Mouse (Mus musculus) c-Kit-negative CD71-positive TER-119-positive erythroid progenitor cells, embryonic 14.5 days (primary cell): ENCODE results near the gene 4930519G04Rik.
"Not testable (repeated sequence)": the region's sequence is repeated elsewhere in the genome, so short reads cannot be mapped to it uniquely, and the experiment has no call there.

Experiments used
- DNase-seq: peaks from one replicate; pipeline ENCODE4 v3.0.0-alpha.2; 2013; ENCODE audit warnings: low read depth, low spot score

4930519G04Rik gene

DNA sequence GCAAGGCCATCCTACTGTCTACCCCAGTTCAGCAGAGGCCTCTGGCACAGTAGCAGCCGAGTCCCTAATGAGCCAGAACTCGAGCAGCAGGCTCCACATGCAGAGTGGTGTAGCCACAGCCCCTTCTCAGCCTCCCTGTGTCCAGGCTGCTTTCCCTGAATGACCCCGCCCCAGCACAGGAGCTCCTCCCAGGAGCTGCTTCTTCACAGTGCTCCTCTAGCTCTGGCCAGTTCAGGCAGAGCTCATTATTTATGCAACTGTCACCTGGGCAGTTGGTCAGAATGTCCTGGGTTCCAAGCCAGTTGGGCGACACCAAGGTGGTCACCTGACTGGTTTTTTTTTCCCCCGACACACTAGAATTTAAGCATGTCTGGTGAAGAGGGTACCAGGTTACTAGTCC is at the start of gene 4930519G04Rik:
Gene 4930519G04Rik, plus strand, starts transcription at position 301 of the 400 bp plus-strand sequence.
- not testable (repeated sequence) for DNase-seq

GRCm38 (mm10) chr5:114804335-114804734 is 49.1 kb upstream of the 4930519G04Rik start:
- no peak for DNase-seq

DNA sequence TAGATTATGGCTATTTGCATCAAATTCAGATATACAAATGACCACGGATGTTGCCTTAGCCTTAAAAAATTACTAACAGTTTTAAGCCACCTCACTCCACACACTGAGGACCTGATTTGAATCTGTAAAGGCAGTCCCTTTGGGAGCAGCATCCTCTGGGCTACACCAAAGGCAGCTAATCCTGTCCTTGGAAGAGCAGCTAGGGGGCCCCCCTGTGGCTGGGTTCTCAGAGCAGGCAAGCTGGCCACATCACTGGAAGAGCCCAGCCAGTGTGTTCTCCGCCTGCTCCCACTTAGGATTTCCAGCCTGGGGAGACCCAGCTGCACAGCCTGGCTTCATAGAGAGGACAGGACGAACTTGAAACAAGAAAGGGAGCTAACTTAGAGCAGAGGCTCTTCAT is 48.5 kb upstream of the 4930519G04Rik start:
- no peak for DNase-seq

- DNase-seq: no peak
Measured at GRCm38 (mm10) chr5:114805436-114806350, 47.8 kb upstream of the 4930519G04Rik start.

DNA sequence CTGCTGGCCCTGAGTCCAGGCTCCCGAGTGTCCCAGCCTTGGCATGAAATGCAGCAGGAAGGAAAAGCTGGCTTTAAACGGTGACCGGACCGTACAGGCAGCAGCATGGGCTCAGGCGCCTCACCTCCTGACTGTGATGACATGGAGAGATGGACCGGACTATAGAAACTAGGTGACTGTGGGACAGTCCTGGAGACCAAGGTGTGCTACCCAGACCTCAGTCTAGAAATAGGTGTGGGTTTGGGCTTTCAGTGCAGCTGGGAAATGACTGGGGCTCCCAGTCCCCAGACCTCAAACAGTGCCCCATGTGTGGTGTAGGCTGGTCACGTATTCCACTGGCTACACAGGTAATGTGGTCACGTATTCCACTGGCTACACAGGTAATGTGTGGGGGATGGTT is 46.8 kb upstream of the 4930519G04Rik start:
- no peak for DNase-seq

DNA sequence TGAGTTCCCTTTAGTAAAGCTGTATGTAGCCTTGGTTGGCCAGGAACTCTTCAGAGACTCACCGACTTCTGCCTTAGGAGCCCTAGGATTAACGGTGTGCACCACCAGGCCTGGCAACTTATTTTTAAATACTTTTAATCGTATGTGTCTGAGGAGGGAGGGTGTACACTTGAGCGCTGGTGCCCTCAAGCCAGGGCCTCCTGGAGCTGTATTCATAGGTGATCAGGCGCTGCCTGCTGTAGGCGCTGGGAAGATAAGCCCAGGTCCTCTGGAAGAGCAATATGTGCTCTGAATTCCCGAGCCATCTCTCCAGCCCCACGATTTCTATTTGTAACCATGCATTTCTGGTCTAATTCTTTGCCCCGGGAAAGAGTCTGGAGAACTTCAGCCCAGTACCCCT is 46.4 kb upstream of the 4930519G04Rik start:
- no peak for DNase-seq

DNA sequence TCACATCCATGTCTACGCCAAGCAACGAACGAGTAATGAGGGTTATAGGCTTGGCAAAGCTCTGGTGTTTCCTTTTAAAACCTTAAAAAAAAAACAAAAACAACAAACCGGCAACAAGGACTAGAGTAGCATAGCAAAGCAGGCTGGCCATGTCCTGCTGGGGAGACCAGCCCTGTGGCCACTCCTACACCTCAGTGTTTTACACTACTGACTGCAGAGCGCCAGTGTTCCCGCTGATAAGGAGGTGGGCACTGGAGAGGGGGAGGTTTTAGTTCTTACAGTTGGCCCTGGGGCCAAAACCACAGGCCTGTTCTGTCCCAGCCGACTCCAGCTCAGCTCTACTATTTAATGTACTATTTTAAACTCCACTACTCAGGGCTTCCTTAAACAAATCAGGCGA is 46.0 kb upstream of the 4930519G04Rik start:
- no peak for DNase-seq

- DNase-seq: no peak
Measured at GRCm38 (mm10) chr5:114807893-114808292, 45.6 kb upstream of the 4930519G04Rik start.

DNA sequence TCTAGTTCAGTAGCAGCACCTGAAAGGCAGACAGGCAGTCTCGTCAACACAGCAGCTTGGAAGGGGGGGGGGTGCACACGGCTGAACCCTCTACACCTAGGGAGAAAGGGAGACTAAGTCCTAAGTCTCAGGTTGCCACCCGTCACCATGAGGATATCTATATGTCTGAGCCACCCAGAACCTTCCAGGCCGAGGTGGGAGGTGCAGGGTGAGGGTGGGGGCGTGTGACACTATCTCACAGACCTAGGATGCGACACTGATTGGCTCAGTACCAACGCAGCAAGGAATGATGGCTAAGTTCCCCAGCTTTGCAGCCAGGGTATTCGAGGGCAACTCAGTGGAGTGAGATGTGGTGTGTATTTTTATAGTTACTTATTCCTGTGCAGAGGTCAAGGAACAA is 45.1 kb upstream of the 4930519G04Rik start:
- DNase-seq: no peak

DNA sequence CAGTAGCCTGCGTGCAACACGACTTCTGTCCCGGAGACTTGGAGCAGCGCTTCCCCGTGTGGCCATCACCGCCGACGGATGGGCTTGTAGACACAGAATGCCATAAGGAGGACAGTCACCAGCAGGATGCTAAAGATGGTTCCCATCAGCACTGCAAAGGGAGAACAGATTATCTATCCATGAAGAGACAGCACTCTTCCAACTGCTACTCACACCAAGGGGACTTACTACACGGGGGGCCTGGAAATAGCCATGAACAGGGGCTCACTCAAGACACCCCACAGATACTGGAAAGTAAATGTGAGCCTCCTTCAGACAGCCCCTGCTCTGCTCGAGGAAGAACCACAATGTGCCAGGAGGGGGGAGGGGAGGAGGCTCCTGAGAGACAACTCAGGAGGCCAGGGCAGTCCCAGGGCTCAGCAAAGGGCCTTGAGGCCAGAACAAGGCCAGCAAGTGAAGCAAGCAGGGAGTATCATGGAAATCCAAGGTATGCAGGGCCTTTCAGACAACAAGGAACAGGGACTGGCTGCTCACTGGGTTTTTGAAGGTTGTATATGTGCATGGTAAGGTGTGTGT is 44.2 kb upstream of the 4930519G04Rik start:
- DNase-seq: no peak

- no peak for DNase-seq
Measured at GRCm38 (mm10) chr5:114809826-114810225, 43.6 kb upstream of the 4930519G04Rik start.

DNA sequence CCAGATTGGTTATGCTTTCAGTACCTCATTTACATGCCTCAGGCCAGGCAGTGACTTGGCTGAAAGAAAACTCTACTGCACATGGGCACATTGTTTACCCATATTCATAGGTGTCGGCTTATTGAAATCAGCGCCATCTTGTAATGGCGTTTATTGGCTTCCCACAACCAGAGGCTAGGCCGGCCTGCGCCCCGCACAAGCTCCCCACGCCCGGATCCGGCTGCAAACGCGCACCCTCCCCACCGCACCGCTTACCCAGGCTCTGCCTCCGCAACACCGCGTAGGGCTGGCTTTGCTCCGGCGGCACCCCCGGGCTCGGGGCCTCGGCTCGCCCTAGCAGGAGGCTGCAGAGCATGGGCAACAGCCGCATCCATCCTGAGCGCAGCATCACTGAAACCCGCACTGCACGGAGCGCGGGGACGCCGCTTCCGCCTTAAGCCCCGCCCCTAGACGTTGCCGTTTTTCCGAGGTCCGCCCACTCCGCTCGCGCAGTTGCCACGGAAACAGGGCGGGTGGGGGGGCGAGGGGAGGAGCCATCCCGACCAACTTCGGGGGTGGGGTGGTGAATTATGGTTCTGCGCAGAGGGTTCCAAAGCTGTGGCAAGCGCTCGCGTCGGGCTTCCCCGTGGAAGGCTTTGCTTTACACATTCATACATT is 39.8 kb upstream of the 4930519G04Rik start:
- DNase-seq: peak; percentile 56

DNA sequence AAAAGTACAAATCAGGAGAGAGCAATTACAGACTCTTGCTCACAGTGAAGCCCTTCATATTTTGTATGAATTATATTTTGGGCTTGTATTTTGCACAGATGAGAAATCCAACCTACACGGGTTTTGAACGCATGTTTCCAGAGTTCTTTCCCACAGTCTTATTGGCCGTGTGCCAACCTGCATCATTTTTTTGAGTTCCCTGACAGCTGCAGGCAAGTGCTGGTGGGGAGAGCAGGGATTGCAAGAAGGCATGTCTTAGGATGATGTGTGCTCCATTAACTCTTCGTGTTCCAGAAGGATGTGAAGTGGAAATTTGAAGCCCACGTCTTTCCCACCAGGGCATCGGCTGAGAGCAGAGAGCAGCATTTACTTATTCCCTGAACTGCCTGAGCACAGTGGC is 36.9 kb upstream of the 4930519G04Rik start:
- no peak for DNase-seq

GRCm38 (mm10) chr5:114818124-114818523 is 35.3 kb upstream of the 4930519G04Rik start:
- peak; percentile 43 for DNase-seq

- peak; percentile 37 for DNase-seq
Measured at GRCm38 (mm10) chr5:114822796-114823688, 30.4 kb upstream of the 4930519G04Rik start, which contains the start of gene 1500011B03Rik. Gene 1500011B03Rik, minus strand, starts transcription at chr5:114823468.

GRCm38 (mm10) chr5:114824197-114824596 is 29.3 kb upstream of the 4930519G04Rik start:
- DNase-seq: peak; percentile 66

GRCm38 (mm10) chr5:114825978-114826691 is 27.3 kb upstream of the 4930519G04Rik start:
- DNase-seq: peak; percentile 82

GRCm38 (mm10) chr5:114827427-114827826 is 26.0 kb upstream of the 4930519G04Rik start:
- no peak for DNase-seq

DNA sequence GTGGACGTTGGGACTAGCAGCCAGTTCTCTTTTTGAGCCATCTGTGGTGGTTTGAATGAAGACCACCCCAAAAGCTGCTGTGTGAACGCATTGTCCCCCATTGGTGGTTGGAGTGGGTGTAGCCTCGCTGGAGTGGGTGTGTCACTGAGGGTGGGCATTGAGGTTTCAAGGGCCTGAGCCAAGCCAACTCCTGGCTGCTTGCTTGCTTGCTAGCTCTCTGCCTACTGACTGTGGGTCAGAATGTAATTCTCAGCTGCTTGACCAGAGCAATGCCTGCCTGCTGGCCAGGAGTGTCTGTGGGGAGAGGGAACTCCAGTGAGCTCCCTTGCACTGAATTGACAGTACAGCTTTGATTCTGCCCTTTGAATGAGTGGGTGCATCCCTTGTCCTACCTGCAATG is 23.7 kb upstream of the 4930519G04Rik start:
- DNase-seq: no peak

DNA sequence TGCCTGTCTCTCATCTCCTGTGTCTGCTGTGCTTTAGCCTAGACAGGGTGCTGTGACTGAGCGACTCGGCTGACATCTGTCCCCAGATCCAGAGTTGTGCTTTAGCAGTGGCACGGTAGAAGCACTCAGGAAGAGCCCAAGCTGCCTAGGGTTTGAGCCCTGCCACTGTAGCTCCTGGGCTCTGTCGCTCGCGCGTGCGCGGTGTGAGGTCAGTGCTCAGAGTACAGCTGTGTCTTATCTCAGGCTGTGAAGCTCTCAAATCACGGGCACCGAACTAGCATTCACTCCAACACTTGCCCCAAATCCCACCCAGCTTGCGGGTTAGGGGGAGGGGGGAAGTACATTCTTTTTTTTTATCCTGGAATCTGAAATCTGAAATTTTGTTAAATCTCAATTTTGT is 16.6 kb upstream of the 4930519G04Rik start:
- DNase-seq: no peak

GRCm38 (mm10) chr5:114840481-114840880 is 13.0 kb upstream of the 4930519G04Rik start:
- DNase-seq: not testable (repeated sequence)
